Mouse (Mus musculus) gonadal fat pad, adult 2 months (tissue): ENCODE data around the gene Znrd1. TPM values are rescaled to one million over a fixed set of nuclear protein-coding genes. Genes with fewer than 3 reads are reported as not detected.
"Not testable (repeated sequence)": the region's sequence is repeated elsewhere in the genome, so short reads cannot be mapped to it uniquely, and the experiment has no call there.

Source experiments
- DNase-seq: peaks from one replicate; pipeline ENCODE4 v3.0.0-alpha.2; 2012; ENCODE audit warnings: low read depth
- polyA plus RNA-seq: library from polyadenylated mRNA; depleted of rRNA; stranded (reverse); fragments of >200 nt; gene quantifications from 2 replicates; pipeline ENCODE4 v1.2.3, GENCODE M21; 2012; rRNA removed

The Znrd1 gene
- polyA plus RNA-seq = 26.1 and 32.9 TPM in 2 replicates

DNA sequence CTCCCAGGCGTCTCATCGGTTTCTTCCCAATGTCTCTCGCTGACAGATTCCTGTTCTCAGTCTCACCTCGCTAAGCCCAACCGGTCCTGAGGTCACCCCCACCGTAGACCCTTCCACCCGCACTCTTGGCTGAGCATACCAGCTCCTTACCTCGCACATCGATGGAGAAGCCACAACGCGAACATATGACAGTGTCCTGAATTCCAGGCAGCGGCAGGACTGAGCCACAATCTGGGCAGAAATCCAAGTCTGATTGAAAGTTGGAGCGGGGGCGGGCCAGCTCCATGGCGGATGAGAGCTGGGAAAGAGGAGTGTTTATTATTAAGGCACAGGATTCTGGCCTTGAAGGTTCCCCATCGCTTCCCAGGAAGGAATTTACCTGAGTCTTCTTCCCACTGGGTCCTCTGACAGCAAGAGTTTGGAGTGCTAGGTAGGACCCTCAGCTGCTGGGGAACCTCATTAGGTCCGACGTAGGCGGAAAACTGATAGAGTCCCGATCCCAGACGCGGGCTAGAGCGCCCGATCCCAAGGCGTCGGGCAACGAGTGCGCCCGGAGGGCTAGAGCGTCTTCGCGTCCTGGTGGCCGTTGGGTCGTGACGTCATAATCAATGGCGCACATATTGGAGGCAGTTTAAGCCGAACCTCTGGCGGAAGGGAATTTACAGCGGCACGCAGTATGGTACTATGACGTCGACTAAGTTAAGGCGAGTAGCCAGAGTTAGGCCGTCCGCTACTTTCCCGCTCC is at the start of gene Znrd1, which contains the start of gene Znrd1as:
Gene Znrd1, minus strand, starts transcription at position 561 of the 745 bp plus-strand sequence.
Gene Znrd1as, plus strand, starts transcription at position 594 of the 745 bp plus-strand sequence.
- DNase-seq = peak; percentile 80

DNA sequence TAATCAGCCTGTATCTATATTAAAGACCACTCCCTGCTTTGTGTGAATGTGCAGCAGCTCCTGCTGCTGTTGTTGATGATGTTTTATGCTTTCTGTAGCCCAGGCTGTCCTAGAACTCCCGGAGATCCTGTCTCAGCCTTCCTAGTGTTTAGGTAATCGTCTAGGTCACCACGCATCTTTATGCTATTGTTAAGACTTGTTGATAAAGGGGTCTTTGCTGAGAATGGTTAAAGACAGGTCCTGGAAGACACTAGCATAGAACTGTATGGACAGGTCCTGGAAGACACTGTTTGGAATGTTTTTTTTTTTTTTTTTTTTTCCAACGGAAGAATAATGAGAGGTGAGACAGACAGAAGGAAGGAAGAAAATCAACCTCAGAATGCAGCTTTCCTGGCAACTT is 45.0 kb upstream of the Znrd1 start:
- DNase-seq = no peak

DNA sequence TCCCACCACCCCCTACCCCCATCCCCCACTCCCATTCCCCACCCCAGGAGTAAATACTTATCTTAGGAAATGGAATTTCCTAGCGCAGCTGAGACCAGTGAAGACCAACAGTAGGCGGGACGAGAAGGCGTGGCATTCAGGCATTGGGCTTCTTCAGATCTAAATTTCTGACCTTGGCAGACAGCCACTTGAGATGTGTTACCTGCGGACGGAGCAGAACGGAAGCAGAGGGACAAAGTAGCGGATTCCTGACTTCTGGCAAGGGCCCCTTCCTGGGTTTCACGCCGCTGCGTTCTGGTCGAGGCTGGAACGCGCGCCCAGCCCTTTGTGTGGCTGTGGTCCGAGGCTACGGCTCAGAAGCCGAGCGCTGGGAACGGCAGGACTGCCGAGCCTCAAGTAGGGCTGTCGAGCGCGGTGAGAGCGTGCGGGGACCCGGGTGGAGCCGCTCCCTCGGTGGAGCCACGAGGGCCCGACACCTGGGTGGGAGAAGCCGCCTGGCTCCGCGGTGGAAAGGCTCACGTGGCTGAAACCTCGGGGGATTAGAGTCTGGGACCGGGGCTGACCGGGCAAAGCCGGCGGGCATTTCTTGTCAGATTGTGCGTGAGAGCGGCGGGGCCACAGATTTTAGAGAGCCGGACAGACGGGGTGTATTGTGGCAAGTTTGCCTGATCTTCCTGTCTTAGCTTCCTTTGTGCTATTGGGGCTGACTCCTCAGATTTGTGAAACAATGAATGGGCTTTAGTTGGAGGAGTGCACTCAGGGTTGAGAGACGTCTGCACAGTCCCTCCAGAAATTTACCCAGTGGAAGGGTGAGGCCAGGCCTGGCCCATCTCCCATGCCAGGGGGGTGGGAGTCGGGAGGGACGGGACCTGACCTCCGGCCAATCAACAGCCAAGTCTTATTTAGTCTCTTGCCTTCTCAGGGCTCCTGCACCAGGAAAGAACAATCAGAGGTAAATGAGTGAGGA is 44.3 kb upstream of the Znrd1 start:
- DNase-seq = no peak

DNA sequence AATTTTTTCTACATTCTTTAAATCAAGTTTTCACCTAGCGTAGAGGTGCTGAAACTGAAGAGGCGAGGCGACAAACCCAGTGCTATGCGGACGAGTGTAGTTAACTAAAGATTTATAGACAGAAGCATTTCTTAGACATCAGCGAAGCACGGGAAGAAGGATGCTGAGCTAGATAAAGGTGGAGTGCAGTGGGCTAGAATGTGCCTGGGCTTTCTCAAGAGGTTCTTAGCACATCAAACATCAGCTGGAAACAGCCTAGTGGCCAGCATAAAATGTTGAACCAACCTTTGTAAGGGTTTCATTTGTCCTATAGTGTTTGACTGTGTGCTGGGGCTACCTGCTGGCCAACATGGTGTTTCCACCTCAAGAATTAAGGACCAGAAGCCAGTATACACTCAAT is 42.5 kb upstream of the Znrd1 start, which contains the start of gene Zfp57:
Gene Zfp57, plus strand, starts transcription at position 301 of the 400 bp plus-strand sequence.
- no peak for DNase-seq

DNA sequence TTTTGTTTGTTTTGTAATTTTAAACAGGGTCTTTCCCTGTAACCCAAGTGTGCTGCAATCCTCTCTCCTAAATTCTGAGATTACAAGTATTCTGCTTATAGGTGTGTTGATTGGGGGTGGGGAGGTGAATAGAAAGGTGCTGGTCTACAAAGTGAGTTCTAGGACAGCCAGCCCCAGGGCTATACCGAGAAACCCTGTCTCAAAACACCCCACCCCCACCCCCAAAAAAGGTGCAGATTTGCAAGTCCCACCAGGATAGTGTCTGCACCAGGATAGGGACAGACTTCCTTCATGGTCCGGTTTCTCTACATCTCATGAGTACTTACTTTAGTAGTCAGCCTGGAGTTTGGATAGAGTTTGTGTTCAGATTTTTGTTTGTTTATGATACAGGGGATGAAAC is 40.1 kb upstream of the Znrd1 start:
- no peak for DNase-seq

DNA sequence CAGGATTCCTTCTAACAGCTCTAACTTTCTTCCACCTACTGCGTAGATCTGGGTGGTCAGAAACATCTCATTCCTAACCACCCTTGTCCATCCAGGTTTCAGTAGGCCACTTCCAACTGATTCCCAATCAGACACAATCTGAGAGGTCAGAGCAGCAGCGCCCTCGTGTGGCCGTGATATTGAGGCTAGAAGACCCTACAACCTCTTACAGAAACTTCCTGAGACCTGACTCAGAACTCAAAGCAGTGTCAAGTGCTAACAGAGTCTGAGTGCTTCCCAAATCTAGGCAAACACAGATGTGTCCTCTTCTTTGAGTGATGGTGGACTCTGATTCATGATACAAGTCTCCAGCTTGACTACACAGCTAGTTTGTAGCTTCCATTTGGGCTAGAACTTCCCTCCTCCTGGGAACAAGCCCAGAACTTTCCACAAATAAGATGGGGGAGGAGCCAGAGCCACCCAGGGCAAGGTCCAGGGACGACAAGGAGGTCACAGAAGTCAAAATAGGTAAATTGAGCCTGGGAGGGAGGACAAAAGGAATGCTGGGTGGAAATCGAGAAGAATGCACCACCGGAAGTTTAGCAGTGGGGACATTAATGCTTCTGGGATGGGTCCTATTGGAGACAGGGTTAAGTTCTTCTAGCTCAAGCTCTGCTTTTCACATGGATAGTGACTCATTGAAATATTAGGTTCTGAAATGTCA is 38.8 kb upstream of the Znrd1 start:
- no peak for DNase-seq

DNA sequence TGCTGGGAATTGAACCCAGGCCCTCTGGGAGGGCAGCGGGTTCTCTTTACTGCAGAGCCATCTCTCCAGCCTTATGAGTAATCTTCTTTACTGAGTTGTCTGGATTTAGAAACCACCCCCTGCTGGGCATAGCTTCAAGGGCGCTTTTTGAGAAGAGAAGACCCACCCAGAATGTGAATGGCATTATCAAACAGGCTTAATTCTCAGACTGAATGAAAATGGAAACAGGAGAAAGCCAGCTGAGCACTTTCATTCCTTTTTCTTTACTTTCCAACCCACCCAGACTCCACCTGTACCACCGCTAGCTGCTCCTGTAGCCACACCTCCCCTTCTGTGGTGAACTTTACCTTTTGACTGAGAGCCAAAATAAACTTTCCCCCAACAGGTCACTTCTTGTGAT is 37.1 kb upstream of the Znrd1 start:
- DNase-seq = no peak

DNA sequence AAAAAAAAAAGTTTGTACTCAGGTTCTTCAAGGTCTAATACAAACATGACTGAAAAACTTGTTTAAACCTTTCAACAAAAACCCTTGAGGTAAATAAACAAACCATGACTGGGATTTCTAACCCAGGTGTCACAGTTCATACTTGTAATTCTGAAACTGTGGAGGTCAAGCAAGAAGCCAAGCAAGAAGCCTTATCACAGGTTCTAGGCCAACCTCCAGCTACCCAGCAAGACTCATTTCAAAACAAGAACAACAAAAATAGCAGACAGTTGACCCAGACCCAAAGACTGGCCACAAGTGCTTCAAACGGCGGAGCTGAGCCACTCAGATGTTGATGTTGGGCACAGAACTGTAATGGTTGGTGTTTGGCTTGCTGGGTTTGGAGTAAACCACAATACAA is 36.2 kb upstream of the Znrd1 start:
- no peak for DNase-seq

DNA sequence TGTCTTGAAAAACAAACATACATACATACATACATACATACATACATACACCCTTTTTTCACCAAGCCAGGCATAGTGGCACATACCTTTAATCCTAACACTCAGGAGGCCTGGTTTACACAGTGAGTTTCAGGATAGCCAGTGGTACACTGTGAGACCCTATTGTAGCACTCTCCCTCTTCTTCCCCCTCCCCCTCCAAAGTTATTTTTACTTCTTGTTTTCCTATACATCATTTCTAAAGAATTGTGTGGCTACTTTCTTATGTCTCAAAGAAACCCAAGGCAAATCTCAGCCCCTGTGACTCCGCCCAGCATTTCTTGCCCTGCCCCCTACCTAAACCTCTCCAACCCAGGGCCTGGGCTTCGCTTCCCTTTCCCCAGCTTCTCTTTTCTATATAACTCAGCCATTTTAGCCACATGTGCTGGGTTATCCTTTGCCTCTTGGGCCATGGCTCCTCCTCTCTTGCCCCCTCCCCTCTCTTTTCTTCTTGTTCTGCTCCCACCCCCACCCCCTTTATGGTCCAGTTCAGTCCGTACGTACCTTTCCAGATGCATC is 35.5 kb upstream of the Znrd1 start:
- DNase-seq = no peak

DNA sequence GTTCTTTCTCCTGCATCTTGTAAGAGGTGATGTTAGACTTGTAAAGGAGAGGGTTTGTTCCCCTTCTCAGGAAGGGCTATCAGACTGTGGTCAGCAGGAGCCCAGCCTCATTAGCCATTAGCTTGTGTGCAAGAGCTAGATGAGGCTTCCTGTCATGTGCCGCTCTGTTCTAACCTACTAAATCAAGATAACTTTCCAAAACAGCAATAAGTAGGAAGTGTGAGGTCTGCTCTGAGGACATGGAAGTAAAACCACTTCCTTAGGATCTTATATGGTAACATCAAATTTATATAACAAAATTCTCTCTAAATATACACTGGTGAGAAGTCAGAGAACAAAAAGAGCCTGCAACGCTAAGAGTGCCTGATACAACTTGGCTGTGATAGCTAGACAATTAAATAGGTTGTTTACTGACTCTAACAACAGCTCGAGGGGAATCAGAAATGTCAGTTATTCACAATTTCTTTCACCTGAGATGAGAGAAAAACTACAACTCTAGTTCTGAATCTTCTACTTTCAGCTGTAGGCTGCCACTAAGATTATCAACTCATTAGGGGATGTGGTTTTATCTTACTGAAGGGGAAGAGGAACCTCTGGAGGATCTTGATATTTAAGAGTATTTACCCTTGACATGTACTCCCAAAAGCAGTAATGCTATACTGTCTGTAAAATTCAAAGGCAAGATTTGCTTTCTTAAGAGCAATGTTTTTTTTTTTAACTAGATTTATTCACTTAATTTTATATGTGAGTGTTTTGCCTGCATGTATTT is 34.2 kb upstream of the Znrd1 start:
- no peak for DNase-seq

DNA sequence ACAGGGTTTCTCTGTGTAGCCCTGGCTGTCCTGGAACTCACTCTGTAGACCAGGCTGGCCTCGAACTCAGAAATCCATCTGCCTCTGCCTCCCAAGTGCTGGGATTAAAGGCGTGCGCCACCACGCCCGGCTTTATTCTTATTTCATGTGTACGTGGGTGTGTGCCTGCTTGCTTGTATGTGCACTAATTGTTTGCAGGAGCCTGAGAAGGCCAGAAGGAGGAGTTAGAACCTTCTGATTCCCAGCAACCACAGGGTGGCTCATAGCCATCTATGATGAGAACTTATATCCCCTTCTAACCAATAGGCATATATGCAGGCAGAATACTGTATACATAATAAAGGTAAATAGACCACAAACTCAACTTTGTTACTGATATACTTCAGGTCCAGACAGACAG is 32.3 kb upstream of the Znrd1 start:
- not testable (repeated sequence) for DNase-seq

DNA sequence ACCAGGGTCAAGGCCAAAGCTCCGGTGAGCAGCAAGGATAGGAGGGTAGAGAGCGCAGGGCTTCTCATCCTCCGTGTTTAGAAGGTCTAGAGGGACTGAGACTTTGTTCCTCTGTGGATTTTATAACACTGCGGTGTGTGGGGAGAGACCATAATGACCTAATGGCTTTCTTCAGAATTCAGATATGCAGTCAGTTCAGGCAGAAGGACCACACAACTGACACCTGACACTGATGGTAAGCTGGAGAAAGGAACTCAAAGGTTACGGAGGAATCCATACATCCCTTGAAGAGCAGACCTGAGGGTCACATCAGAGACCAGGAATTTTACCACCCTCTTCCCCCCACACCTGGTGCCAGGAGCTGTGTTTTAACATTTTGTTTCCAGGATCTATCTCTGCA is 31.1 kb upstream of the Znrd1 start, which contains the start of gene H2-M5:
Gene H2-M5, minus strand, starts transcription at position 101 of the 400 bp plus-strand sequence.
- DNase-seq = no peak

DNA sequence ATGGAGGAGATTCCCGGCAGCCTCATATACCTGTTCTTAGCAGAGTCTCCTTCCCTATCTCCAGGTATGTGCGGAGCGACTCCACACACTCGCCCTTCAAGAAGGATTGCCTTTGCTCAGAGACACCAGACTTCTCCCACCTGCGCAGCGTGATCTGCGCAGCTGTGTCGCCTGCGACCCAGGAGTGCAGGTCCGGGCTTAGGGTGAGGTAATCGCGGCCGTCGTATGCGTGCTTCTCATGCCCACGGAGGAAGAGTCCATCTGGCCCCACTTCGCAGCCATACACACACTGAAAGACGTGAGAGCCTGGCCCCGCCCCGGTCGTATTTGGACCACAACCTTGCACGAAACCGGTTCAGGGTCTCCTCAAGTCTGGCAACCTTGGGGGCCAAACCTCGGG is 30.1 kb upstream of the Znrd1 start:
- no peak for DNase-seq

DNA sequence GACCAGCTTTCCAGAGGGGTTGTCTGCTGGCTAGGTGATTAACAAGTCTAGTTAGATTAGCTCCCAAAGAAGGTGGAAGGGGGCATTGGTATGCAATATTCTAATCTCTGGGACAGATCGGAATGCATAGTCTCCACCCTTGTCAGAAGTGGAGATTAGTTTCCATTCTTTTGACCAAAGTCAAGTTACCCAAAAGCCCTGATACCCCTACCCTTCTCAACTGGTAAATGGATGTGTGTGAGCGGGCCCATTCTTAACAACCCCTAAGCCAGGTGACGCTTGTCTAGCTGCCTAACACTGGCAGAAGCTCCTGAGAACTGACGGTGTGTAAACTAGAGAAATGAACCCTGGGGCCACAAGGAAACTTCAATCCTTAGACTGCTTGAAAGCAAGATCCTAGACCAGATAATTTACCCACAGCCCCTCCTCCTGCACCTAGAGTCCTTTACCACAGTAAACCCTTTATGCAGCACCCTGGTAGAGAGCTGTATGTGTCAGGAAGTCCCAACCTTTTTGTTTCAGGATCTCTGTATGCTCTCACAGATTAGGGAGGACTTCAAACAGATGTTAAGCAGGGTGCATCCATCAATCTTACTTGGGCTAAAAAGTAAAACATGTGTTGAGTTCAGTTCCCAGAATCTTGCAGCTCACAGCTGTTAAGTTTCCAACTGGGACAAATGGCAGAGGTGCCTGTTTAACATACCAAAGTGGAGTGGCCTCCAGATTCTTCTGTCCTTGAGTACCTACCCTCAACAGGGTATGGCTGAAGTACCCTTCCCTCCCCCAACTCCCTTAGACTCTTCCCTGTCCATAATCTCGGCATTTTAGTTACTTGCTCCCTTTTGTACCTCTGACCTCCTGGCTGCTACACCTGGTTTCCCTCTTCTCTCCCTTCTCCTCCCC is 24.1 kb upstream of the Znrd1 start:
- DNase-seq = no peak

DNA sequence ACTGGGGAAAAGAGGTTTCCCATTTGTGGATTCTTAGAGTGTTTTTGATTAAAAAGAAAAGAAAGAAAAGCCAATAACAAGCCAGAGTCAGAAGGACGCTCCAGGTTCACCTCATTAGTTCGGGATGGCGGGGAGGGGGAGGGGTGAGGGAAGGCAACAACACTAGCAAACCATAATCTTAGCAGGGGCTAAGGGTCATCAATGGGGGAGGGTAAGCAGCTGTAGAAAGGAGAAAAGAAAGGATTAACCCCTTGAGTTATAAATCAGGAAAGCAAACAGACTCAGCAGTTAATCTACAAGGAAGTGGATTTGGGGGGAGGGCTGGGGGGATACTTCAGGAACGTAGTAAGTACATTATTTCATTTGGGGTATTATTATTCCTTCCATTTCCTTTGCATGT is 23.5 kb upstream of the Znrd1 start:
- no peak for DNase-seq

DNA sequence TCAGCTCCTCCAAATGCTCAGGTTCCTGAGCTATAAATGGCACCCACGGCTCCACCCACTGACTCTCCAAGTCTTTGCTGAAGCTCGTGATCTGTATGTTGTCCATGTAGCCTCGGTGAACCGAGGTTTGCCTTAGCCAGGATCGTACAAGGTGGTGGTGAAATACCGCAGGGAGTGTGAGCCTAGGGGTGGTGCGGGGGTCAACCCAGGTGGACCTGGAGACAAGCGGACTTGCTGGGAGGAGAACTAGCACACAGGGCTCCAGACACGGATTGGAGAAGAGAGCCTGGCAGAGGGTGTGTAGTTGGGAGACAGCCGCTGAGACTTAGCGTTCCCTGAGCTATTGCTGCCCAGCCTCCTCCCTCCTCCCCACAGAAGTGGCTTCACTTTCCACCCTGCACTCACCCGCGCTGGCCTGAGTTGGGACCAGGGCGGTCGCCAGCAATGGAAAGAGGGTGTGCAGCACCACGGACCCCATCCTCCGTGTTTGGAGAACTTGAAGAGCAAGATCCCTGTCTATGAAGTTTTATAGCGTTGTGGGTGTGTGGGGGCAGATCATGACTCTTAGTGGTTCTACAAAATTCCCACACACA is 23.0 kb upstream of the Znrd1 start, which contains the start of gene 2410137M14Rik:
Gene 2410137M14Rik, minus strand, starts transcription at position 17 of the 593 bp plus-strand sequence.
- no peak for DNase-seq

DNA sequence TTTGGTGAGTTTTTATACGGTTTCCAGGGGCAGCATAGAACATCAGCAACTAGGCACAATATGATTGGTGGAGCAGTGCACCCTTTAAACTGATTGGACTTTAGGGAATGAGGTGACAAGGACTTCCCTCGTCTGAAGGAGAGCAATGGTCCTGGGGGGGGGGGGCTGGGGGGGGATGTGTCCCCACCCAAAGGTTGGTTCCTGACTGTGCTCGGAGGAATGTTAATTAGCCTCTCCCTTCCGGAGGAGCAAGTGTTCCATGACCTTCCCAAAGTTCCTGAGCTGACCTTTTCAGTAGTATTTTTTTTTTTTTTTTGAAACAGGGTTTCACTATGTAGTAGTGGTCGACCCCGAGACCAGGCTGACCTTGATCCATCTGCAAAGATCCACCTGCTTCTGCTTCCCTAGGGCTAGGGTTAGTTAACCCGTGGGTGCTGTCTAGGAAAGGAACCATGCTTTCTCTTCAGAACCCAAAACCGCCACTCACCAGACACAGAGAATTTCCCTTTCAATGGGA is 15.0 kb upstream of the Znrd1 start:
- no peak for DNase-seq

DNA sequence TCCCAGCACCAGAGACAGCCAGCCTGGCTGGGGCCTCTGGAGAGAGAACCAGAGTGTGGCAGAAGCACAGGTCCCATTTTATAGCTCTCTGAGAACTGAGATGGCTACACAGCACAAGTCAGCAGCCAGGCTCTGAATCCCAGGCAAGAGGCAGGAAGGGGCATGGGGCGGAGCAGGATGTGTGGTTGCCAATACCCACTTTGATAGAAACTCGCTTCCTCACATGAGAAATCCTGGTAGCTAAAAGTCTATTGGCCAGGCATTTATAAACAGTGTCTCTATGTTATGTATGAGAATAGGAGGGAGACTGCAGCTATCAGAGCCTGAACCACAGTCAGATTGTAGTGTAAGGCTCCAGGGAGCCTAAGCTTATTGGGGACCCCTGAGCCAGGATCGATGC is 14.4 kb upstream of the Znrd1 start:
- DNase-seq = no peak
